Mouse (Mus musculus) heart, embryonic 15.5 days (tissue): ENCODE results near the gene Dis3l2. TPM values are rescaled to one million over a fixed set of nuclear protein-coding genes. Genes with fewer than 3 reads are reported as not detected.

Experiments used
- ATAC-seq: fragments of 200-750 bp; cut with Nextera tagmentation; replicated peaks from 2 replicates; pipeline ENCODE4 v1.8.0; 2017; ENCODE audit warnings: low read depth, moderate TSS enrichment; ENCODE audit not compliant: insufficient number of reproducible peaks, insufficient read depth, low FRiP score
- H3K27ac ChIP-seq: fragments of 300-500 bp; sonication (generic); 2 replicates; pipeline ENCODE4 v1.5.1; 2015; ENCODE audit warnings: mild to moderate bottlenecking, inconsistent platforms
- H3K27me3 ChIP-seq: fragments of 300-500 bp; sonication (generic); 2 replicates; pipeline ENCODE4 v1.6.1; 2015; ENCODE audit warnings: inconsistent platforms
- H3K36me3 ChIP-seq: fragments of 300-500 bp; sonication (generic); 2 replicates; pipeline ENCODE4 v1.6.1; 2015; ENCODE audit warnings: mild to moderate bottlenecking, inconsistent platforms
- H3K4me1 ChIP-seq: fragments of 300-500 bp; sonication (generic); replicated peaks from 2 replicates; pipeline ENCODE4 v1.6.1; 2015; ENCODE audit warnings: inconsistent platforms
- H3K4me2 ChIP-seq: fragments of 300-500 bp; sonication (generic); 2 replicates; pipeline ENCODE4 v1.6.1; 2015; ENCODE audit warnings: inconsistent platforms, mild to moderate bottlenecking, moderate library complexity
- H3K4me3 ChIP-seq: fragments of 300-500 bp; sonication (generic); 2 replicates; pipeline ENCODE4 v1.5.1; 2015; ENCODE audit warnings: mild to moderate bottlenecking, inconsistent platforms
- H3K9ac ChIP-seq: fragments of 300-500 bp; sonication (generic); 2 replicates; pipeline ENCODE4 v1.6.1; 2015; ENCODE audit warnings: mild to moderate bottlenecking, inconsistent platforms
- H3K9me3 ChIP-seq: fragments of 300-500 bp; sonication (generic); replicated peaks from 2 replicates; pipeline ENCODE4 v1.6.1; 2016; ENCODE audit warnings: inconsistent platforms
- WGBS: fragments of 180-500 bp; shearing (Covaris S2); methylation state at CpG from one replicate; pipeline ENCODE4 v1.1.7; 2015; ENCODE audit warnings: mixed read lengths; 5-methylcytosine and 5-hydroxymethylcytosine counted together
- polyA plus RNA-seq: library from polyadenylated mRNA; unstranded; fragments of >200 nt; fragmentation: Nextera tagmentation; extraction: Ambion mirVana; gene quantifications from 2 replicates; pipeline ENCODE4 v1.2.1, GENCODE M21; 2015

Dis3l2 gene
- polyA plus RNA-seq, 1 experiment from 2014 or later = 15.2 TPM

- H3K4me3 ChIP-seq = no peak overlapping the region
- WGBS = 46% methylated on average over 7 of the region's 7 CpGs
- no peaks in the 10 kb centered on the region for H3K27me3 ChIP-seq
- no peak overlapping the region for H3K27ac ChIP-seq
- no peak overlapping the region for H3K4me2 ChIP-seq
- no peaks in the 10 kb centered on the region for H3K36me3 ChIP-seq
- ATAC-seq = no peak
- H3K4me1 ChIP-seq = no peaks in the 10 kb centered on the region
- H3K9me3 ChIP-seq = no peaks in the 10 kb centered on the region
- no peak overlapping the region for H3K9ac ChIP-seq
Measured at GRCm38 (mm10) chr1:86696948-86697347, 6.7 kb upstream of the Dis3l2 start.

GRCm38 (mm10) chr1:86698721-86699120 is 4.9 kb upstream of the Dis3l2 start:
- H3K36me3 ChIP-seq = no peaks in the 10 kb centered on the region
- 34% methylated on average over 2 of the region's 2 CpGs for WGBS

GRCm38 (mm10) chr1:86699346-86700136 is 4.1 kb upstream of the Dis3l2 start:
- Histone ChIP-seq H3K4me1 (peaks cover 5% of the 10 kb centered on the region; the same call in 1 of the 2 replicates), H3K27ac (no peak overlapping the region), H3K4me3 (no peak overlapping the region), H3K4me2 (no peak overlapping the region), H3K27me3 (no peaks in the 10 kb centered on the region), H3K9me3 (no peaks in the 10 kb centered on the region), H3K36me3 (no peaks in the 10 kb centered on the region), H3K9ac (no peak overlapping the region)
- ATAC-seq = no peak
- WGBS = 68% methylated on average over 11 of the region's 11 CpGs

More at GRCm38 (mm10) chr1:86698721-86699120, 4.9 kb upstream of the Dis3l2 start:
- Histone ChIP-seq H3K27me3 (no peaks in the 10 kb centered on the region), H3K4me1 (peaks cover 5% of the 10 kb centered on the region; the same call in 1 of the 2 replicates), H3K27ac (no peak overlapping the region), H3K4me2 (no peak overlapping the region), H3K9ac (no peak overlapping the region), H3K4me3 (no peak overlapping the region), H3K9me3 (no peaks in the 10 kb centered on the region)
- ATAC-seq = no peak

GRCm38 (mm10) chr1:86700367-86700766 is 3.2 kb upstream of the Dis3l2 start:
- Histone ChIP-seq H3K4me1 (peaks cover 8% of the 10 kb centered on the region; the same call in 1 of the 2 replicates), H3K27me3 (no peaks in the 10 kb centered on the region), H3K9me3 (no peaks in the 10 kb centered on the region), H3K4me3 (no peak overlapping the region), H3K9ac (no peak overlapping the region), H3K4me2 (no peak overlapping the region), H3K27ac (no peak overlapping the region), H3K36me3 (no peaks in the 10 kb centered on the region)
- WGBS = 34% methylated on average over 7 of the region's 7 CpGs
- ATAC-seq = no peak

- H3K4me3 ChIP-seq = peak overlapping the region; percentile 87
- WGBS = under 1% methylated on average over 27 of the region's 27 CpGs
- H3K9me3 ChIP-seq = no peaks in the 10 kb centered on the region
- H3K4me2 ChIP-seq = peak overlapping the region; percentile 87
- H3K36me3 ChIP-seq = no peaks in the 10 kb centered on the region
- peaks cover 10% of the 10 kb centered on the region; the same call in 1 of the 2 replicates for H3K4me1 ChIP-seq
- ATAC-seq = peak; percentile 56; the same call in 1 of the 2 replicates
- H3K9ac ChIP-seq = peak overlapping the region; percentile 83
- peak overlapping the region; percentile 88 for H3K27ac ChIP-seq
- H3K27me3 ChIP-seq = no peaks in the 10 kb centered on the region
Measured at GRCm38 (mm10) chr1:86703965-86704326, 338 bp downstream of the Dis3l2 start.

- H3K36me3 ChIP-seq = no peaks in the 10 kb centered on the region
- H3K9ac ChIP-seq = no peak overlapping the region
- no peaks in the 10 kb centered on the region for H3K9me3 ChIP-seq
- peaks cover 10% of the 10 kb centered on the region; the same call in 1 of the 2 replicates for H3K4me1 ChIP-seq
- 73% methylated on average over 3 of the region's 3 CpGs for WGBS
- H3K27ac ChIP-seq = no peak overlapping the region
- no peak overlapping the region for H3K4me3 ChIP-seq
- H3K27me3 ChIP-seq = no peaks in the 10 kb centered on the region
- ATAC-seq = no peak
- H3K4me2 ChIP-seq = no peak overlapping the region
Measured at GRCm38 (mm10) chr1:86705461-86705860, 1.9 kb downstream of the Dis3l2 start.

GRCm38 (mm10) chr1:86709546-86709945 is 5.9 kb downstream of the Dis3l2 start:
- Histone ChIP-seq H3K4me1 (peaks cover 4% of the 10 kb centered on the region; the same call in 1 of the 2 replicates), H3K4me3 (no peak overlapping the region), H3K27ac (no peak overlapping the region), H3K9ac (no peak overlapping the region), H3K4me2 (no peak overlapping the region), H3K27me3 (no peaks in the 10 kb centered on the region), H3K36me3 (no peaks in the 10 kb centered on the region), H3K9me3 (no peaks in the 10 kb centered on the region)
- ATAC-seq = no peak
- 77% methylated on average over 4 of the region's 4 CpGs for WGBS

GRCm38 (mm10) chr1:86712045-86712444 is 8.4 kb downstream of the Dis3l2 start:
- H3K27me3 ChIP-seq = no peaks in the 10 kb centered on the region
- no peak for ATAC-seq
- WGBS = 83% methylated on average over 2 of the region's 2 CpGs
- H3K27ac ChIP-seq = no peak overlapping the region
- no peaks in the 10 kb centered on the region for H3K36me3 ChIP-seq
- no peaks in the 10 kb centered on the region for H3K4me1 ChIP-seq
- H3K9me3 ChIP-seq = no peaks in the 10 kb centered on the region
- H3K9ac ChIP-seq = no peak overlapping the region
- H3K4me2 ChIP-seq = no peak overlapping the region
- no peak overlapping the region for H3K4me3 ChIP-seq

- Histone ChIP-seq H3K9me3 (no peaks in the 10 kb centered on the region), H3K27me3 (no peaks in the 10 kb centered on the region), H3K4me1 (peaks cover 7% of the 10 kb centered on the region; the same call in 1 of the 2 replicates), H3K36me3 (no peaks in the 10 kb centered on the region), H3K4me3 (no peak overlapping the region), H3K9ac (no peak overlapping the region), H3K4me2 (no peak overlapping the region), H3K27ac (no peak overlapping the region)
- 85% methylated on average over 4 of the region's 4 CpGs for WGBS
- no peak for ATAC-seq
Measured at GRCm38 (mm10) chr1:86713054-86713453, 9.4 kb downstream of the Dis3l2 start.

GRCm38 (mm10) chr1:86718190-86718589 is 14.6 kb downstream of the Dis3l2 start:
- H3K36me3 ChIP-seq = no peaks in the 10 kb centered on the region
- no peak overlapping the region for H3K9ac ChIP-seq
- no peak overlapping the region for H3K27ac ChIP-seq
- no peaks in the 10 kb centered on the region for H3K27me3 ChIP-seq
- peaks cover 17% of the 10 kb centered on the region for H3K4me1 ChIP-seq
- H3K4me2 ChIP-seq = no peak overlapping the region
- ATAC-seq = no peak
- WGBS = 90% methylated on average over 1 of the region's 1 CpGs
- no peak overlapping the region for H3K4me3 ChIP-seq
- H3K9me3 ChIP-seq = no peaks in the 10 kb centered on the region

- WGBS = 63% methylated on average over 4 of the region's 4 CpGs
- H3K9me3 ChIP-seq = no peaks in the 10 kb centered on the region
- no peaks in the 10 kb centered on the region for H3K36me3 ChIP-seq
- no peaks in the 10 kb centered on the region for H3K27me3 ChIP-seq
- no peak overlapping the region for H3K27ac ChIP-seq
- H3K4me2 ChIP-seq = no peak overlapping the region
- peaks cover 17% of the 10 kb centered on the region for H3K4me1 ChIP-seq
- no peak for ATAC-seq
- H3K4me3 ChIP-seq = no peak overlapping the region
- H3K9ac ChIP-seq = no peak overlapping the region
Measured at GRCm38 (mm10) chr1:86719391-86719790, 15.8 kb downstream of the Dis3l2 start.
